Mouse (Mus musculus) kidney, adult 18-20 months (tissue): Measurements from ENCODE around the gene Il2.

Experiments used
- DNase-seq: peaks from one replicate; pipeline ENCODE4 v3.0.0; 2021

Il2 gene

DNA sequence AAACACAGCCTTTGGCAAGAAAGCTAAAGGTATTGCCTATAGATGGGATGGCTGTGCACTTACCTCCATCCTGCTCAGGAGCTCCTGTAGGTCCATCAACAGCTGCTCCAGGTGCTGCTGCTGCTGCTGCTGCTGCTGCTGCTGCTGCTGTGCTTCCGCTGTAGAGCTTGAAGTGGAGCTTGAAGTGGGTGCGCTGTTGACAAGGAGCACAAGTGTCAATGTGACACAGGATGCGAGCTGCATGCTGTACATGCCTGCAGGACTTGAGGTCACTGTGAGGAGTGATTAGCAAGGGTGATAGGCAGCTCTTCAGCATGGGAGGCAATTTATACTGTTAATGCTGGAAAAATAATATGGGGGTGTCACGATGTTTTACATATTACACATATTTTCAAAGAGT lies at the start of gene Il2:
Il2 (minus strand) TSS at position 305 of the 400 bp plus-strand sequence.
- DNase-seq = no peak

DNA sequence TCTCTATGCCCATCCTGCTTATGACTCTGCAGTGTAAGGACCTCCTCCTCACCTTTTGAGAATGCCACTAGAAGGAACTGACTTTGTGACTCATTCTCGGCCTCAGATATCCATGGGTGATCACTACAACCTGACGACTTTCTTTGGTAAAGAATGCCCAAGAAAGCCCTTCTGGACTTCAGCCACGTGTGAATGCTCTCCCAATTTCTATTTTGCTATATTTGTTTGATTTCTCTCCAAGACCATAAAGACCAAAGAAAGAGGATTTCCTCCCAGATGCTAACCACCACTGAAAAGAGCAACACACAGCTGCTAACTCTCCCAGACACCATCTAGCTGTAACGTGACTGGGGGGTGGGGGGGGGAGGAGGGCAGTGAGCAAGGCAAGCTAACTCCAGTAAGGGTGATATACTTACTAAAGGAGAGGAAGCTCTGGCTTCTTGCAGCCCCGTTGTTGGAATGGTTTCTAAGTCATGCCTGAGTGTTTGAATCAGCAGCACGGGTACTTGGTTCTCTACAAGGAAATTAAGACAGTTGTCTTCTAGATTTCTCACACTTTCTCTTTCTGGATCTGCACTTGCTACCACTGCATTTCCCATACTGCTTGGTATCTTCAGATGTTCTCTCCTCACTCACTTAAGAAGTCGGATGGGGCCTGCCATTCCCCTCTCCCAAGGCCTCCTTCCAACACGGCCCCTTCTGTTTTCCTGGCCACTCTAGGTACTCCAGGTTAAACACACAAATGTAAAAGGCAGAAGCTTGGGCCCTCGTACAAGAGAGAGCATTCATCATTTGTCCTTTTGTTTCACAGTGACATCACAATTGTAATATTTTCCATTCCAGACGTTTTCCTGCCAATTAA lies 49.2 kb upstream of the Il2 start:
- no peak for DNase-seq

DNA sequence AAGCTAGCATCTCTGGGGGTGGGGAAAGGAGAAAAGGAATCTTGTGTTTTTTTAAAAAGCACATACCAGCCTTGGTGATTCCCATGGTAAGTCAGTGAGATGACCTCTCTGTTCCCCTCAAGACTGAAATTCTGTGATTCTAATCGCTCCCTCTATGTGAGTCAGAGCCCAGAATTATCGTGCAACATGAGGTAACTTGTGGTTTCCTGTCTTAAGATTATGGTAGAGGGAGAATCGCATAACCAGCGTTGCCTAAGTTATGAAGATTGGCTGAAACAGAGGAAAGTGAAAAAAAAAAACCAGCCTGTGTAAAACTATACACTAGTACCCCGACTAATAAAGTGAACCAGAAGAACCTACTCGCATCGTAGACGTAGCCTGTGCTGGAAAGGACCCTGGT lies 47.5 kb upstream of the Il2 start:
- no peak for DNase-seq

DNA sequence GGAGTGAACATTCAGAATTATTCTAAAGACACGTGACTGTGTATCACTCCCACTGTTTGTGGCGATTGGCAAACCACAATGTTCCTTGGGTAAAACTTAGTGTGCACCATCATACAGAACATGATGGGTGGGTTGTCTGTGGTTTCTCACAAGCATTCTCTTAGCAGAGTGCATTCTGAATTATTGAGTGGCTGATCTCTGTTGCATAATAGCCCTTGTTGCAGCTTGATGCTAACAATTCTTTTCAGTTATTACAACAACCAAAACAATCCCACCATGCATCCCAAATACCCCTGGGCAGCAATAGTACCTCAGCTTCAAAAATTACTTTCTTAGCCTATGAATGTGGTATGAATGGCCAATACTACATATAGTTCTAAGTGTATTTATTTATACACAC lies 43.5 kb upstream of the Il2 start:
- no peak for DNase-seq

DNA sequence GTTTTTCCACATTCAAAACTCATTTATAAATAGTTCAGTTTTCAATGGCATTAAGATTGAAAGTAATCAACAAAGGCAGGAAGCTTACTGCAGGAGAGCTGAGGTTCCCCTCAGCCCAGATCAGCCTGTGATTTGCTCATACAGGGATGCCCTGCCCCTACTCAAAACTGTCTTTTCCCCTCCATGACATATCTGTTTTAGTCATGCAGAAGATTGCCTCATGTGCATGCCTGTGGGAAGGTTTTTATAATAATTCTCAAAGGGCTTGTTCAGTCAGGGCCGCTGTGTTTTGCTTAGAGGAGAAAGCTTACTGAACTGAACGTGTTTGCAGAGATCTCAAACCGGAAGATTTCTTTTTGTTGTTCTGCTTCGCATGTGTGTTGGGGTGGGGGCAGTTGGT lies 35.3 kb upstream of the Il2 start:
- DNase-seq = no peak

DNA sequence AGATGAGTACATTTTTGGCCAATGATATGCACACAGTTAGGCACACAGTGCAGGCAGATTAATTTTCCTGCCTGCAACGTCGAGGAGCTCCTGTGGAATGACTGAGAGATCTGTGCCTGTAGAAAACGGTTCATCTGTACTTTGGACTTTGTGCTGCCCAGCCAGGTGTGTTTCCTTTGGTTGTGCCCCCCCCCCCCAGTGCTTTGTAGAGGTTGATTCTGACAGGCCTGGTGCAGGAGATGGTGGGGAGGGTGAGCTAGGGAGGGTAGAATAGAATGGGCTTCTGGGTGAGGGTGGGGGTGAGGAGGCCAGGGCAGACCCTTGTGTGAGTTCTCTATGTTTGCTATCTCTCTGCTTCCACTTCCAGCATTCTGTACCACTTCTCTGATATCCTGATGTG lies 32.5 kb upstream of the Il2 start:
- no peak for DNase-seq

DNA sequence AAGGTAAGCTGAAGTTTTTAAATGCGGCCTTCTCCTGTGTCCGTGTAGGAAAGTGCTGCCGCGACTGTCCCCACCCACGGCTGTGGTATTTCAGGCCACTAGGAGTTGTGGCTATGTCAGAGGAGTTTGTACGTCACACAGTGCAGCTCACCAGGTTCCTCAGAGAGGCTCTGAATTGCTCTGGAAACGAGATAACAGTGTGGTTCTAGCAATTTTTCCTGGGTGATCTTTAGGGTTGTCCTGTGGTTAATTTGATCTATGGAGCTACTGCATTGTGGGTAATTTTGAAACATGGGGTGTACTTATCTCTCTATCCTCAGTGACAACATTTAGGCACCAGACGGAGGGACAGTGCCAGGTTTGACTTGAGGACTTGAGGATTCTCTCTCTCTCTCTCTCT lies 31.3 kb upstream of the Il2 start:
- DNase-seq = no peak

DNA sequence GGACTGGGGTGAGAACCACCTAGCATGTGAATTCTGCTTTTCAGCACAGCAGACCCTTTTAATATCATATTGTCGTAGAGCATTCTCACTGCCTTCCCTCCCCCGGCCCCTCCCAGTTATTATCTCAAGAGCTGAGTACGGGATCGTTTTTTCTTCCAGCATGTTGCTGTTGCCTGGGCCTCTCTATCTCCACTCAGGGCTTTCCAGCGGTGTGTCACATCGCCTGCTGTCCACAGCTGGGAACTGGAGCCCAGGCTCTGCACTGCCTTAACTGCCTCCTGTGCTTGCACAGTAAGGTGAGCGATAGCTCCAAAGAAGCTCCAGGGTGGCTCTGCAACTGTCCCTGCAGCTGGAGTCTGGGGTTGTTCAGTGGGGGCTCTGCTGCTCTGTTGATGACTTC lies 28.6 kb upstream of the Il2 start:
- DNase-seq = no peak

- no peak for DNase-seq
These were observed 27.2 kb upstream of the Il2 start for GRCm38 (mm10) chr3:37153004-37153403.

GRCm38 (mm10) chr3:37152274-37152673 lies 26.5 kb upstream of the Il2 start:
- no peak for DNase-seq

- DNase-seq = no peak
These were observed 21.1 kb upstream of the Il2 start for GRCm38 (mm10) chr3:37146810-37147209.

GRCm38 (mm10) chr3:37146406-37146805 lies 20.6 kb upstream of the Il2 start:
- DNase-seq = peak; percentile 36

DNA sequence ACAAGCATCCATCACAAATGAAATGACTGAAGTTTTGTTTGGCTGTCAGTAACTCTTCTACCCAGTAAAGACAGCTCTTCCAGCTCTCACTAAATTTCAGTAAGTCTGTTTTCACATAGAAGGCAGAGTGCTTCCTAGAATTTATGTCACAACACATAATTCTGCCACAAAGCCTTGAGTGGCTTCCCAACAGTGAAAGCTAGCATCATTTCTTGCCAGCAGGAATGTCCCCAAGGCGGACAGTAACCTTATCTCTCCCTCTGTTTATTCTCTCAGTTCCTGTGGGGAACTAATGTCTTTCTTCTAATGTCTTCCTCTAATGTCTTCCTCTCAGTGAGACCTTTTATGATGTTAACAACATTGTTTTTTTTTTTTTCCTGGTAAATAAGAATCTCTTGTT lies 19.2 kb upstream of the Il2 start:
- DNase-seq = no peak

GRCm38 (mm10) chr3:37141827-37142226 lies 16.1 kb upstream of the Il2 start:
- no peak for DNase-seq

GRCm38 (mm10) chr3:37140168-37140906 lies 14.6 kb upstream of the Il2 start:
- DNase-seq = no peak

DNA sequence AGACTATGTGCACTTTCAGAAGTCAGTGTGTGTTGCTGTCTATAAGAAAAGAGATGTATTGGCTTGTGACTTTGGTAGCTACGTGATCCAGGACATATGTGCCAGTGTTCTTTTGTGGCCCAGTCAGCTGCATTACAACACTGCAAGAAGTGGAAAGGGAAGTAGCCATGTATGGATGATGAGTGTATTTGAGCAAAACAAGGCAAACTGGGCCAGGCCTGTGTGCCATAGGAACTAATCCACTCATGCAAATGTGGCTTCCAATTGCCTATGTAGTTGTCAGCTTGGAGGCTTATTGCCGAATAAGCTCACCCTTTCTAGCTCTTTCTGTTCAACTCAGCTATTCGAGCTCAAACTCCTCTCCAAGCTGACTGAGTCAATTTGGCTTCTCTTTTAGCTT lies 13.4 kb upstream of the Il2 start:
- DNase-seq = no peak

DNA sequence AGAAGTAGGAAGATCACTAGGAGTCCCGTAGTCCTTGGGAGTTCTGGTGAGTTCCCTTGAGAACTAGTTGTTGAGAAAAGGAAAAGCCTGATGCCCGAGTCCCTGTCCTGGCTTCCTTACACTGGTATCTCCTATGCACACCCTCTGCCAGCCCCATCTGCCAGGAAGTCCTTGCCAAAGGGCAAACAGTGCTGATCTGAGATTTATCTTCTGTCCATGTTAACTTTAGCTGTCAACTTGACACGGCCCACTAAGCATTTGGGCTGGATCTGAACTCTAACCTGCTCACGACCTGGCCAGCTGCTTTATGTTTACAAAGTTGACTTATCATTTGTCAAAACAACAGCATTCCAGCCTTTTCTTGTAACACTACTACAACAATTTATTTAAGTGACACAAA lies 11.5 kb upstream of the Il2 start:
- no peak for DNase-seq

GRCm38 (mm10) chr3:37129063-37129462 lies 3.3 kb upstream of the Il2 start:
- DNase-seq = no peak

DNA sequence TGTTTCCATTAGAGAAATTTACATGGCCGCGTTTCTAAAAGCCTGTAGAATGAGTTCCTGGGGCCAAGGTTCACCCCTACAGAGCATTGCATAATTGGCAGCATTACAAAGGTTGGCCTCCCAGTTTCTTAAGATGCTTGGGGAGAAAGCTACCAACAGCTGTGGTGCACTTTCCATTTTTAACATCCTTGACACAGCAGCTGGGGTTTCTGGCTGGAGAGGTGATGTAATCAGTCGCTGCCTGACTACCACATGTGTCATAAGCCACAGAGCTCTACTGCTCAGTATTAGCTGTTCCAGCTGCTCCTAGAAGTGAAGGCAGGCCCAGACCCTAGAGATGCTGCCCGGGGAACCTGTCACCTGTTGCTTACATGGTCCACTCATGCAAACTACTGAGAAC lies 2.5 kb upstream of the Il2 start:
- no peak for DNase-seq

DNA sequence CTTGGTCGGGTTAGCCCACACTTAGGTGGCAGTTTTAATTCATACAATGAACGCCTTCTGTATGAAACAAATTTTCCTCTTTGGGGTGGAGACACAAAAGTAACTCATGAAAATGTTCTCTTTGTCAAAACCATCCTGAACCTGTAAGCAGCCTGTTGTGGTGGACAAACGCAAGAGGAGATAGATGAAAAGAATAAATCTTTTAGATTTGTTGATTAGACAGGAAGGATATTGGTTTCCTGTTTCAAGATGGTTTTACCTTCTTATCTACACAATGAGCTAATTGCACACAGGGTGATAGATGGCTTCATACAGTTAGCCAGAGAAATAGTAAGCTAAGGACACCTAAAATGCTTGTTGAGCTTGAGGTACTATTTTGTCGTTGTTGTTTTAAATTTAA lies 403 bp upstream of the Il2 start:
- no peak for DNase-seq

DNA sequence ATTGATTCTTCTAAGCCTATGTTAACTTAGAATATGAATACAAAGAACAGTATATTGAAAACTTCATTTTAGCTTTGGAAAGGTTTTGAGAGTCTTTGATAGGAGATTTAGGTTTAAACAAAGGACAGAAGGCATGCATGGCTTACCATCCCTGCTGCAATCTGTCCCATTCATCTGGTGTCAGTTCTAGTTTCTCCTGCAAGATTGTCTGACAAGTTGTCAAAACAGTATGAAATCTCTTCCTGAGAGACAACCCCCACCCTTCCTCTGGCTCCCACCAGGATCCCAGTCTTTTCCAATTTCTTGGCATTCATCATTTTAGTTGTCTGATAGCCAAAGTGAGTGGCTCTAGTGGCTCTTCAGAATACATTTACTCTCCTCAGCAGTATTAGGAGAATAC lies 35.0 kb downstream of the Il2 start:
- DNase-seq = no peak

GRCm38 (mm10) chr3:37084860-37085259 lies 40.9 kb downstream of the Il2 start:
- no peak for DNase-seq

DNA sequence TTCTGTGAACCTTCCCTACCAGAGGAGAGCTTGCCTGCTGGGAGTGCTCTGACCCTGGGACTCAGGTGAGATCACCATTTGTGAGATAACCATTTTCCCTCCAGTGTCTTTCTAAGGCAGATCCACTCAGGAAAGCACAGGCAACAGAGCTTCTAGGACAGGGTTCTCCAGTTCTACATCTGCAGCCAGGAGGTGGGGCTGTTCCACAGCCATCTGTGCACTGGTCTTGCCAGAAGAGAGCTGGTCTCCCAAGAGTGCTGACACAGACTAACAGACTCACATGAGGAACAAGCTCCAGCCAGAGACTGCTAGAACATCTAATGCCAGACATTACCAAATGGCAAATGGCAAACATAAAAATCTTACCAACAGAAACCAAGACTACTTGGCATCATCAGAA lies 52.5 kb downstream of the Il2 start:
- DNase-seq = peak; percentile 67
